Mouse (Mus musculus) spleen, postnatal 14 days (tissue): Measurements from ENCODE around the gene Ttc30a1.

Experiments used
- DNase-seq, 2 experiments: peaks; one replicate each; pipeline ENCODE4 v3.0.0; 2021 to 2022; ENCODE audit warnings: low spot score in 2 of 2

Ttc30a1 gene

DNA sequence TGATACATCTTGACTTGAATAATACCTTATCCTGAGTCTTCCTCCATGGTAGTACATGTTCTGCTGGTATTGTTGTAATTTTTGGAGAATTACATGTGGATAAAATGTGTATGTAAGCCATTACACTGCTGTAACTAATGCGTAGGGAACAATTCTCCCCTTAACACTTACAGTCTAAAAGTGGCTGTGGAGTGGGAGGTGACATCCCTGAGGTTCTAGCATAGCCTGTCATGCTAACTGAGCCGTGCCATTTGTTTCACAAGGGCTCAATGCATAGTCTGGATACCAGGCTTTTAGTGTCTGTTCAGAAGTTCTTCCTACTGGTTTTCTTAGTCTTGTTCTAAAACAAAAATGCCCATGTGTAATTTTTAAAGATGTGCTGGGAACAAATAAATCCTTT, 50.8 kb downstream of the Ttc30a1 start:
- no peak for DNase-seq

DNA sequence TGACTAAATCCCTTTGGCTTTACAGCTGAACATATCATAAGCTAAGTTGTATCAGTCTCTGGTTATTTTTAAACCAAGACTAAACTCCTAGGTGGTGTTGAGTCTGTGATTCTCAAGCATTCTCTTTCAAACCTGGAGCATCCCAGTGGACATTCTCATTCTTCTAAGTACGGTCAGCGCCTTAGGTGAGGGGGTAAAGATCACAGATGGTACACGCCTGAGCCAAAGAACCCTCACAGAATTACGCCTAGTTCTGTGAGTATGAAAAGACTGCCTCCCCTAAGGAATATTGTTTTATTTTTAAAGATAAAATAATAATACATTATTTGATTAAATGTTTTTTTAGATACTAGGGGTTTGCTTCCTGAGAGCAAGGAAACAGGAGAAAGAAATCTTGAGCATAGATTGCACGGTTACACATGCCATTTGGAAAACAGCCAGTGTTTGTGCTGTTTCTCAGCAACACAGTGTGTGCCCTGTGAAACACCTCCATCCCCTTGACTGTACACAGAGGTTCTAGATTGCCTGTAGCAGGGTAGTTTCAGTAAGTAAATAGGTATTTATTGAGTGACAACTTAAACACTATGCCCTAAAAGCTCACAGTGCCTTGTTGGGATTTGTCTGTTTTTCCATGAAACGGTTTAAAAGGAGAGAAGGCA, 51.9 kb downstream of the Ttc30a1 start:
- no peak for DNase-seq

DNA sequence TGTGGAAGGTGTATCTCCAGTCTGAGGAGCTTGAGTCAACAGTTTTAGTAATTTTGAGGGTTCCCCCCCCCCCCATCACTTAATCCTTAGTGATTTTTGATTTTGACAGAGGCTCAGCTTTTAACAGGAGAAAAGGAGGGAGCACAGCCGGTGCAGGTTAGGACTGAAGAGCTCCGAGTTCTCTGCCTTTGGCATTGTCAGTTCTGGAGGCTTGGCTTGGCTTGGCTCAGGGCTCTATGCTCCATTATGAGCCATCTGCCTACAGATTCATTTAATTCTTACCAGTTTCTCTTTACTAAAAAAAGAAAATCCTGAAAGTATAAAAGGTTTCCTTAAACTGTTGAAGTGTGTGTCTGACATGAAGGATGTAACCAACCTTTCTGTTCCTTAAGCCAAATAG, 52.6 kb downstream of the Ttc30a1 start:
- no peak for DNase-seq
